Mouse (Mus musculus): ENCODE results near the gene Olfr23.
"Not testable (repeated sequence)": the region's sequence is repeated elsewhere in the genome, so short reads cannot be mapped to it uniquely, and the experiment has no call there.

Gene Olfr23

GRCm38 (mm10) chr11:73936377-73936776 is at the start of gene Olfr23:
TSS of gene Olfr23 (plus strand) at chr11:73936677.
- DNase-seq (ENCODE audit: low spot score) = no peak

DNA sequence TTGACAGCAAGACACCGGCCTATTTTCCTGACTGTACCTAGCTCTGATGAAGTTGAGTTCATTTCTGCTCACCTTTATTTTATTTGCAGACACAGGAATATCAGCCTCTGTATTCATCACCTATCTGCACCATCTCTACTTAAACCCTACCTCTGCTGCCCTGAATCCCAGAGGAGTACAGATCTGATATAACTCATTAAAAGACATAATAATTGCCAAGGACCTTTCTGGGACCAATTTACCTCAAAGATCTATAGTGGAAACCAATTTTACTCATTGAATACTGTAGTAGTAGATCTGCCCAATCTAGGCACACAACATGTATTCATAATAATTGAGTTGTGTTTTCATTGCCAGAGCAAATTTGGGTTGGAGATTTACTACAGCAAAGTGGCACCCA is 45.8 kb upstream of the Olfr23 start, which contains the start of gene Olfr394:
Gene Olfr394, minus strand, starts transcription at position 101 of the 400 bp plus-strand sequence.
- no peak for DNase-seq (ENCODE audit: low spot score)

GRCm38 (mm10) chr11:73909199-73909598 is 27.3 kb upstream of the Olfr23 start, which contains the start of gene Olfr395:
TSS of gene Olfr395 (minus strand) at chr11:73909299.
- not testable (repeated sequence) for DNase-seq (ENCODE audit: low spot score)

GRCm38 (mm10) chr11:73960517-73960916 is 24.0 kb downstream of the Olfr23 start, which contains the start of gene Olfr397:
TSS of gene Olfr397 (plus strand) at chr11:73960817.
- DNase-seq (ENCODE audit: low spot score) = no peak

GRCm38 (mm10) chr11:73990307-73990706 is 53.8 kb downstream of the Olfr23 start, which contains the start of gene Olfr398:
TSS of gene Olfr398 (minus strand) at chr11:73990407.
- no peak for DNase-seq (ENCODE audit: low spot score)

Measured in urinary bladder, postnatal 10 days (tissue).